8 mouse cellular contexts compared by ENCODE assay signal in the genomic region with DNA sequence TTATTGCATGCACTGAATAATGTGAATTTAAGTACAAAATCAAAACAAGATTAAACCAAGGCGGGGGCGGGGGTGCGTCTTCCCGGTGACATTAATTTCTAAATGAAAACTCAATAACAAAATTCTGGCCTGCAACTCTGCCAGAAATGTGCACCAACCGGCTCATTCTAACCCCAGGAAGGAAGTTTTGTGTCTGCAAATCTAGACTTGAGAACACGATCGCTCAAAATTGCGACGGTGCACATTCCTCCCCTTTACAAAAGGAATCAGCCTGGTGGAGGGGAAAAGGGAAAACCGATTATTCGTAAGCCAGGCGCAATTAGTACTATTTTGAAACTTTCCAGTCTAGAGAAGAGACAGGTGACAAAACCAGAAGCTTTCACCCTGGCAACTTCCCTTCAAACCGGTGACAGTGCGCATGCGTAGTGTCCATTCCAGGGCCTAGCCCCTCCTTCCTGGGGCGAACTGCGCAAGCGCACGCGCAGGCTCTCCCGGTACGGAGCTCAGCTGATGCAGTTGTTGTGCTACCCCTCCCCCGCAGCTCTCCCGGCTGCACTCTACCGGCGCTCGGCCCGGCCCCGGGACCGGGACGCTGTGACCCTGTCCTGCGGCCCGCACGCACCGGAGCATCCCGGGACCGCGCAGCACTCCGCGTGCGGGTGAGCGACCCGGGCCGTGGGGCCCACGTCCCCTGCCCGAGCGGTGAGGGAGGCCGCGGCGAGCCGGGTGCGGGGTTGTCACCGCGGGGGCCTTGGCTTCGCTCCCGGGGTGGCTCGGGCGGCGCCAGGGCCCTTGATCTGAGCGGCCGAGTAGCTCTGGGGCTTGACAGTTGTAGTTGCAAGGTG. TPM values are rescaled to one million over a fixed set of nuclear protein-coding genes. Genes with fewer than 3 reads are reported as not detected.
DNase-seq lines count a peak whose midpoint lies in the region; ATAC-seq lines count a peak whose summit lies in the region.

A gene (plus strand): TSS at position 458 of the 845 bp plus-strand sequence.

- intact Hi-C loops in gastrocnemius, postnatal 14 days (cut with DNase I; ENCODE audit: low total_unique reads): no loop called here
- intact Hi-C loops in left cerebral cortex, postnatal 10 days (cut with DNase I): no loop called here

- peak; percentile 98 for DNase-seq in adrenal gland, adult (ENCODE audit: inconsistent age in 2 of 2, low spot score in 1 of 2)
- peak; percentile 97 for DNase-seq in embryo, embryonic 10.5 days (ENCODE audit: low spot score)
- peak; percentile 97 for DNase-seq in gastrocnemius, postnatal 14 days
- DNase-seq in left cerebral cortex, postnatal 10 days (ENCODE audit: extremely low spot score in 1 of 2, low spot score in 2 of 2): peak; percentile 94 to 98
- peak; percentile 95 for DNase-seq in right cerebral cortex, postnatal 25 days
- DNase-seq in urinary bladder, postnatal 4 days (ENCODE audit: low spot score in 2 of 2): peak; percentile 93 to 95

- ATAC-seq in inflammation-experienced regulatory T-cells, adult 6 months: peak; percentile 86
- peak; percentile 94 for ATAC-seq in megakaryocyte-erythroid progenitor cell, adult 5-6 weeks (replicated peaks; ENCODE audit: low FRiP score, low TSS enrichment, poor library complexity, severe bottlenecking)

RNA-seq across cellular contexts. Expression of the gene that starts here (rescaled TPM):
- 10 to 100 TPM; 52.1 to 57.2 TPM for total RNA-seq in gastrocnemius, postnatal 14 days (2021)
- 10 to 100 TPM; 31.6 to 38.1 (median 37.0) TPM for polyA plus RNA-seq in inflammation-experienced regulatory T-cells, adult 6 months (2017; shearing (Covaris generic))
- 100 to 1,000 TPM; 129 to 158 TPM for total RNA-seq in left cerebral cortex, postnatal 10 days (2021)
- 29.0 and 34.7 TPM in 2 replicates for total RNA-seq in megakaryocyte-erythroid progenitor cell, adult 5-6 weeks (2014; fragmentation: Nextera tagmentation)
- total RNA-seq in megakaryocyte-erythroid progenitor cell, adult 5-6 weeks (2017): 23.8 and 28.6 TPM in 2 replicates

Comparison
In these comparisons a context has a peak if more than half of its experiments do, and no peak if none do; other contexts are left out.
1. Peak in every context shown above with its lines: DNase-seq and ATAC-seq.